Mouse (Mus musculus): ENCODE data around the gene Slc1a4.

Gene Slc1a4

DNA sequence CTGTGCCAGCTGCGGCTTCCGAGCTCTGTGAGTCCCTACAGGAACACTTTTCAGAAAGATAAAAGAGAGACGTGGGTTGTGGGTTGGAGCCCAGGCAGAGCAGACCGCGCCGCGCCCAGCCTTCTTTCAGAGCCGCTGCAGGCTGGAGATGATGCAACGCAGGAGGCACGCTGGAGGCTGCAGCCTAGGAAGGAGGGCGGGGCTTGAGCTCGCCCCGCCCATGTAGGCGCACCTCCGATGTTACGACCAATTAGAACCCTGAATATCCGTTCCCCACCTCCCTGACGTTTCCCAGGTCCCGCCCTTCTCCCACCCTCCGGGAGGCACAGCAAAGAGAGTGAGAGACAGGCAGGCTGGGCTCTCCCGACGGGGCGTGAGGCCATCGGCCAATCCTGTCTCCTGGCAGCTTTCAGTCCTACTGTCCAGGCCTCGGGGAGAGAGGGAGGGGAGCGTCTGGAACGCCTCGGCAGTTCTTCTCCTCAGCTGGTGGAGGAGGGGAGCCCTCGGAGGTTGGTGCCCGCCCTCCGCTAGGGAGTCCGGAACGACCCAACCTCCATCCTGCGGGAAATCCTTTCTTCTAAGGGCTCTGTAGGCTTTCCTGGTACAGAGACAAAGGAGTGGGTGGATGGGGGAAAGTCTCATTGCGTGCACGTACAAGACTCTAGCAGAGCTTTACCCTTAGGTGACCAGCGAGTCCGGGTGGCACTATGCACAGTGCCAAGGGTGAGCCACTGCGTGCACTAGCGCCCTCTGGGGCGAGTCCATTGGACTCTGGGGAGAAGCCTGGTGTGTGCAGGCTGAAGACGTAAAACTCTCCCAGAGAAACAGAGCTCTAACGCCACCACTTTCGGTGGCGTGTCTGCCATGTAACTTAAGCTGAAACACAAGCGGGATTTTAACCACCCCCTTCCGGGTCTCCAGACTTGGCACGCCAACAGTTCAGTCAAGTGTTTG, at the start of gene Slc1a4:
Gene Slc1a4 (minus strand): TSS at position 153 of the 954 bp plus-strand sequence.
- DNase-seq (ENCODE audit: low read depth, low spot score): peak; percentile 98

DNA sequence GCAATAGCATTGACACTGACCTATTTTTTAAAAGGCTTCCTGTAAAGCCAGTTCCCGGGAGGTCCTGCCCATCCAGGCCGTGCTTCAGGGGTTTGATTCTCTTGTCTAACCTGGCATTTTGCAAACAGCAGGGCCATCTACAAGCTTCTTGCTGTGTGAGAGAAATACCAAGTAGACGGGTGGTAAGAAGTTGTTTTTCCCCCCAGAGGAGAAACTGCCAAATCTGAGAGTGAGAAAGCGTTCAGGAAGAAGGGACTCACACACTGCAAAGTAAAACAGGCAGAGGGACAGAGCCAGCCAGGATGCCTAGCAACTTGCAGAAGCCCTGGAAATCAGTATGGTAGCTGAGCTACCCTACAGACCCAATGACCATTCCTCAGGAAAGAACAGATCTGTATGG, 47.6 kb upstream of the Slc1a4 start:
- DNase-seq (ENCODE audit: low read depth, low spot score): no peak

DNA sequence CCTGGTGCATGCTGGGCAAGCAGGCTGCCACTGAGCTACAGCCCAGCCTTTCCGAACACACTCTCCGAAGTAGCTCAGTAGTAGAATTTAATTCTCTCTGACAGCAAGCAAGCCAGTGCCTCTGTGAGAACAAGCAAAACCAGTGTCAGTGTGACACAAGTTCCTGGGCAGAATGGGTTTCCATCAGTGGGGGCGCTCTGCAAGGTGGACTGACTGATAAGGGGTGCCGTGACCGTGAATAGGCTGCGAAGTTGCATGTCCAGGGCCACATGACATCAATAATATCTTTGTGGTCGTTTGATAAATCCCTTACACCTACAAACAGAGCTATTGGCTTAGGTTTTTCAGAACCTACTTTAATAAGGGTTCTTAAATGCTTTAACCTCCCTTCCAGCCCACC, 44.1 kb upstream of the Slc1a4 start:
- no peak for DNase-seq (ENCODE audit: low read depth, low spot score)

DNA sequence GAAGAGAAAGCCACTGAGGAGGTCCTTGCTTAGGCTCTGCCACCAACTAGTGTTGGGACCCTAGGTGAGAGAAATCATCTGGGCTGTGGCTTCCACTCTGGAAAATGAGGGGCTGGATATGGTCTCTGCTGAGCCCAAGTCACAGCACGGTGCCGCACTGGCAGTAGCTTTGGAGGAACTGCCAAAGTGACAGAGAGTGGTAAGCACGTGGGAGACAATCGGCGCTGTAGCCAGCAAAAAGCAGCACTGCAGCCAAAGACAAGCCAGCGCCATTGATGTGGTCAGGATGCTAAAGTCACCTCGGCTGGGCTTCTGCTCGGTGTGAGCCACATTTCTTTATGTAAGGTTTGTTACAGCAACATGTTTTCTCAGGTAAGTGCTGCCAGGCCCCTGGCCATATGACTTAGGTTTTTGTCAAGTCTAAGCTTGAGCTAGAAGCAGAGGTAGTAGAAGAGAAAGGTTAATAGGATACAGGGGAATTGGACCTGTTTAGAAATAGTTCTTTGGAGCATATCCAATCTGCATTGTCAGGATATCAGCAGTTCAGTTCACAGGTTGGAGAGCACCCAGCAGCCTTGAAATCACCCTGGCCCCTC, 40.2 kb upstream of the Slc1a4 start:
- DNase-seq (ENCODE audit: low read depth, low spot score): no peak

DNA sequence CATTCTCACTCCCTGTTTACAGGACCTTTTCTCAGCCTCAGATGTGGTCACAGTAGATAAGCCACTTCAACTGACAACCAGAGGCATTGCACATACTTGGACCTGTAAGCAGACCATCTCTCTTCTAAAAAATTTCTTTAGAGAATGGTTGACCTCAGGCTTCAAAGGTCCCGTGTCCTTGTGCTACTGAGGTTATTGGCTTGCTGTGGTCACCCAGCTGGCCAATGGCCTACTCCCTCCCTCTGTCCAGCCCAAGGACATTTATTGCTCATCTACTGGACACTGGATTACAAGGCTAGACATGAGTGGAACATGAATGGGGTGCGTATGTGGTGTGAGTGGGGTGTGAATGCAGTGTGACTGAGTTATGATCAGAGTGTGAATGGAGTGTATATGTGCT, 38.0 kb upstream of the Slc1a4 start:
- DNase-seq (ENCODE audit: low read depth, low spot score): no peak

DNA sequence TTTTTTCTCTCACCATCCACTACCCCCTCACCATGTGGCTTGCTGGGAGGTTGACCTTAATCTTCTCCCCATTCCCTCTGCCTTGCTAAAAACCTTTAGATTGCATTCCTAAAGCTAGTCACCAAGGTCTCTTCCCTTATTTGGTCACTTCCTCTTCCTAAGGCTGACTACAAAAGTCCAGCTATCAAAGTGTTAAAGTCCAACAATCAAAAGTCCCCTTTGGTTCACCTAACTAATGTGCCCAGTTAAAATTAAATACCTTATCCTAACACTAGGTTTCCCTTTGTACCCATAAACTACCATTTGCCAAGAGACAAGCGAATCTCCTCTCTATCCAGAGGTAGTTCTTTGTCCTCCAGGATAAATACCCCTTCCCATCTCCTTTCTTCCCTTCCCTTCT, 33.9 kb upstream of the Slc1a4 start:
- DNase-seq (ENCODE audit: low read depth, low spot score): no peak

DNA sequence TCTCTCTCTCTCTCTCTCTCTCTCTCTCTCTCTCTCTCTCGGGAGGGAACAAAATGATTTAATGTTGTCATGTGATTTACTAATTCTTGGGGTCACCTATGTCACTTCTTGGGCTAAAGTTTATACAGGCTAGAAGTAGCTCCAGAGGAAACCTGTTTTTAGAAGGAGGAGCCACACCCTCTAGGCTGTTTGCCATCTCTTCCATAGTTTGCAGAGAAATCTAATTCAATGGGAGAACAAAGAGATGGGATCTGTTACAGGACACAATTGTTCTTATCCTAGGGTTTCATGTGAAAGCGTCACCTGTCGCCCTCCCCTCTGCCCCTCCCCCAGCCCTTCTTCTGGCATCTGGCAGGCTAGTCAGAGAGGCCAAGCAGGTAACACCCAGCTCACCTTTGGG, 28.8 kb upstream of the Slc1a4 start:
- DNase-seq (ENCODE audit: low read depth, low spot score): no peak

DNA sequence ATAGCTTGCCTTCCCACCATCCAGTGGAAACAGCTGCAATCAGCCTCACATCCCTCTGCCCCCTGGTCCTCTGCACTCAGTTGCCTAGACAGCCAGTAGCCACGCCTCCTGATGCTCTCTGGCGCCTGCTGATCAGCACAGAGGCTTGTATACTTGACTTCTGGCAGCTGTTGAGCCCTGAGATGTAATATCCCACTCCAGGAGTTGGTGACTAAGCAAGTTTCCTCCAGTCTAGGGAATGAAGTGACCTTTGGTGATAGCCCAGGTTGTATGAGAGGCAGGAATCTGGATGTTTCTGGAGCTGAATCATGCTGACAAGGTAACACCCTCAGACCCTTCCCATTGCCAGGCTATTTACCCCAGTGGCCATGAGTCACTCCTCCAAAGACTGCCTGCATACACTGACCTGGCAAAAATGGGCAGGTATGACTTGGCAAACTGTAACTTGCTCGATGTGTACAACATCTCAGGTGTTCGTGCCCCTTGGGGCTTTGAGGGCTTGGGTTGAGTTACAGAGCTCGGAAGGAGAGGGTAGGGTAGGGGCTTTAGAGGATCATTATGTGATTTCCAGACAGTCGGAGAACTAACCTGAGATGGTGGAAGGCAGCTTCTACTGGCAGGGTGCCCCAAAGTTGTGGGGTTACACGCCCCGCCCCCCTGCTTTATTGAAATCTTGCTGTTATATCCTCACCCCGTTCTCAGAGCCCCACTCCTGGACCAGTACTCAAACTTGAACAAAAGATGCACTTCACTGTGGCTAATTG, 25.4 kb upstream of the Slc1a4 start:
- peak; percentile 63 for DNase-seq (ENCODE audit: low read depth, low spot score)

DNA sequence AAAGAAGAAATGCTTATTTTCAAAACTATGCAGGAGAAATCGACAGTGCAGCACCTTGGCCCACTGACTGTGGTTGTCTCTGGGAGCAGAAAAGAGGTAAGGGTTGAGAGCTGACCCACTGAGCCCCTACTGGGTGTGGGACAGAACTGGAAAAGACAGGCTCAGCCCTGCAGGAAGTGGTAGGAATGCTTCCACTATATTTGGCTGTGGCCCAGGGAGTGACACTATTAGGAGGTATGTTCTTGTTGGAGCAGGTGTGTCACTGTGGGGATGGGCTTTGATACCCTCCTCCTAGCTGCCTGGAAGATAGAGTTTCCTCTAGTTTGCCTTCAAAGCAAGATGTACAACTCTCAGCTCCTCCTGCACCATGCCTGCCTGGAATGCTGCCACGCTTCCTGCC, 16.0 kb upstream of the Slc1a4 start:
- DNase-seq (ENCODE audit: low read depth, low spot score): peak; percentile 59

DNA sequence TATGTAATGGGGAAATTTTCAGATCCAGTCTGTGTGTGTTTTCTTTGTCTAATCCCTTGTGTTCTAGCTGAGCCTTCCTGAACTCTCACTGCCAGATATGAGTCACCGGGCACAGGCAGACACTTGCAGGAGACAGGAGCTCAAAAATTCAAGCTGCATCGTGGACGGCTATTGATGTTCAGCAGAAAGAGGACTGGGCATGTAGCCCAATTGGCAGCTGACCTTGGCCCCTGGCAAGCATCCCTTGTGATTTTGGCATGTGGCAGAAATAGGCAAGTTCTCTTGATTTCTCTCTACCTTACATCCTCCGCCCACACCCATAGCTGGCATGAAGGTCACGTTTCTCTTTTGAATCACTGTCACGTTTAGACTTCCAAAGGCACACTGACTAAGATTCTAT, 15.0 kb upstream of the Slc1a4 start:
- peak; percentile 96 for DNase-seq (ENCODE audit: low read depth, low spot score)

DNA sequence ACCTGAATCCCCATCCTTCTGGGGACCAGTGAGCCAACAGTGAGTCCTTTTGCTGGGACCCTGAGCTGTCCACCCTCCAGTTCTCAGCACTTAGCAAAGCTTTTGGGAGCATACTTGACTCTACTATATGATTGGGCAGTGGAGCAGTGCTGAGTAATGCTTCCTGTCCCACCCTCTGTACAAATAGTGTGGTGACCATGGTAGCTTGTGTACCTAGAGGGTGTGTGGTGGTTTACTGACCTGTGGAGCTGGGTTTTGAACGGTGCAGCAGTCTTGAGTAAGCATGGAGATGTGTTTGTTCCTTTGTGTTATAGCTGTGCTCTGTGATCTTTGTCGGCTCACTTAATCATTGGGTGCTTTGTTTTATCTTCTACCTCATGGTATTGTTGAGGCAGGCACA, 13.9 kb upstream of the Slc1a4 start:
- no peak for DNase-seq (ENCODE audit: low read depth, low spot score)

DNA sequence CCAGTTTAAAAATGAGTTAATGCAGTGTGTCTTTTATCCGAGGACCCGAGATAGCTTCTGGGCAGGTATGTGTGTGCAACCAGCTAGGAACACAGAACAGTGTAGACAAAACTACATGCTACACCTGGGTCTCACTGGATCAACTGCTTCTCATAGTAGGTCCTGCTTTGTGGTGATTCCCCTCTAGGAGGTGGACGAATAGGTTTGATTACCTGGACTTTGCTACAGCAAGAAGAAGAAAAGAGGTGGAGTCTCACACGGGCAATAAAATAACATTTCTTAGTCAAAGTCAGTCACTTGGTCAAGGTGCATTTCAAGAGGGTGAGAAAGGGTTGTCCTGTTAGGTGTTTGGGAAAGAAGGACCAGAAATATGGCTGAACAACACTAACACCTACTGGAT, 11.4 kb upstream of the Slc1a4 start:
- no peak for DNase-seq (ENCODE audit: low read depth, low spot score)

DNA sequence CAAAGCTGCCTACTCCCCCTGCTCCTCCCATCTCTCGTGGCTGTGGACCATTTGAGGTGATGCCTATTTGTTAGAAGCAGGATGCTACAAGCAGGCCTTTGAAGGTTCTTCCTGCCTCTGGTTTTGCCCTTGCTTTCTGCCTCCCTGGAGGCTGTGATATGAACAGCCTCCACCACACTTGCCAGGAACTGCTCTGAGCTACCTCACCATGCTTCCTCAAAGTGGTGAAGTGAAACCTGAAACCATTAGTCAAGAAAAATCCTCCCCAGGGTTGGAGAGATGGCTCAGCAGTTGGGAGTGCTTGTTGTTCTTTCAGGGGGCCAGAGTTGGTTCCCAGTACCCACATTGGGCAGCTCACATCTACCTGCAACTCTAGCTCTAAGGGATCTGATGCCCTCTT, 9.1 kb upstream of the Slc1a4 start:
- peak; percentile 58 for DNase-seq (ENCODE audit: low read depth, low spot score)

DNA sequence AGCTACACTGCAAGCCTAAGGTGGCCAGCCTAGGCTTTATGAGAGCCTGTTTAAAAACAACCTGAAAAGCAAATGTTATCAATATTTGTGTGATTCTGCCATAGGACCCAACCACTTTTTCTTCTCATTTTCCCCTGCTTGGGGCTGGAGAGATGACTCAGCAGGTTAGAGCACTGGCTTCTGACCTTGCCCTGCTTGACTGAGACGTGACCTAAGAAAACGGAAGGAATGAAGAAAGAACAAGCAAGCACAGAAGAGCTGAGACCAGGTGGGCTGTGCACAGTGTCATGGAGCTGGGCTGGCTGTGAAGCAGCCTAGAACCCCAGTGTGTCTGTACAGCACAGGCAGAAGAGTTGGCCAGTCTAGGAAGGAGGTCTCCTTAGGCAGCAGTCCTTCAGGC, 6.2 kb upstream of the Slc1a4 start:
- no peak for DNase-seq (ENCODE audit: low read depth, low spot score)

DNA sequence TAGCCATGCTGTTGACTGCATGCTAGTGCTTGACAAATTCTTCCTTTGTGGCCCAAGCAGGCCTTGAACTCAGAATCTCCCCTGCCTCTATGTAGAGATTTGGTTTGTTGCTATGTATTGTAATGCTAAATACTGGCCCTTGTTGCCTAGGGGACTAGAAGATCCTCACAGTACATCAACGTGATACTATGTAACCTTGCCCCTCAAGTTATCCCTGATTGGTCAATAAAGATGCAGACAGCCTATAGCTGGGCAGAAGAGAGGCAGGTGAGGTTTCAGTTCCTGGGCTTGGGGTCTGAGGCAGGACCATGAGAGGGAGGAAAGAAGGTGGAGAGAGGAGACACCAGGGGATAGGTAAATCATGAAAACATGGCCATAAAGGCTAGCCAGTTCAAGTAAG, 1.8 kb upstream of the Slc1a4 start:
- DNase-seq (ENCODE audit: low read depth, low spot score): no peak

DNA sequence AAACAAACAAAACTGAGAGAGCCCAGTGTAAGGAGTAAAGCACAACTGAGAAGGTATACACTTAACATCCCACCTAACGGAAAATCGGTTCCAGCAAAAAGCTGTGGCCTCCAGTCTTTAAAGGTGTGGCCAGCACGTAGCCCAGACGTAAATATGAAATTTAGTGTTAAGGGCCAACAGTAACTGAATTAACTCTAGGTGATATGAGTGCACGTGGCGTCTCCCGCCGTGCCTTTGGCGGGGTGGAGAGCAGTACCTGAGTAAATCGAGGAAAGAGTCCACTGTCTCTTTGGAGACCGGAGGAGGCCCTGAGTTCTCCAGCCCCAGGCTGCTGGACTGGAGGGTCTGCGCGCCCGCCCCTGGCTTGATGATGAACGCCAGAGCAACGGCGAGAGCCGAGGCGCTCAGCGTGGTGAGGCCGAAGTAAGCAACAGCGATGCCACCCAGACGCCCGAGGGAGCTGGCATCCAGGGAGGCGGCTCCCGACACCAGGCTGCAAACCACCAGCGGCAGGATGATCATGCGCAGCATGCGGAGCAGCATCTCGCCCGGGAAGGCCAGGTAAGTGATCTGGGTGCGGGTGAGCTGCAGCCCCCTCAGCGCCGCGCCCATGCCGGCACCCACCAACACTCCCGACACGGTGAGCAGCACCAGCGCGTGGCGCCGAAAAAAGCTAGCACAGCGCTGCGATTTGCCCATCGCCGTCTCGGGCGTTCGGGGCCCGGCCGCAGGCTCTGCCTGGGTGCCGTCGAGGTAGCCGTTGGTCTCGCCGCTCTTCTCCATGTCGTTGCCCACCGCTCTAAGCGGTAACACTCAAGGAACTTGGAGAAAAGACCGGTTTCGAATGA, 599 bp downstream of the Slc1a4 start:
- peak; percentile 36 for DNase-seq (ENCODE audit: low read depth, low spot score)

DNA sequence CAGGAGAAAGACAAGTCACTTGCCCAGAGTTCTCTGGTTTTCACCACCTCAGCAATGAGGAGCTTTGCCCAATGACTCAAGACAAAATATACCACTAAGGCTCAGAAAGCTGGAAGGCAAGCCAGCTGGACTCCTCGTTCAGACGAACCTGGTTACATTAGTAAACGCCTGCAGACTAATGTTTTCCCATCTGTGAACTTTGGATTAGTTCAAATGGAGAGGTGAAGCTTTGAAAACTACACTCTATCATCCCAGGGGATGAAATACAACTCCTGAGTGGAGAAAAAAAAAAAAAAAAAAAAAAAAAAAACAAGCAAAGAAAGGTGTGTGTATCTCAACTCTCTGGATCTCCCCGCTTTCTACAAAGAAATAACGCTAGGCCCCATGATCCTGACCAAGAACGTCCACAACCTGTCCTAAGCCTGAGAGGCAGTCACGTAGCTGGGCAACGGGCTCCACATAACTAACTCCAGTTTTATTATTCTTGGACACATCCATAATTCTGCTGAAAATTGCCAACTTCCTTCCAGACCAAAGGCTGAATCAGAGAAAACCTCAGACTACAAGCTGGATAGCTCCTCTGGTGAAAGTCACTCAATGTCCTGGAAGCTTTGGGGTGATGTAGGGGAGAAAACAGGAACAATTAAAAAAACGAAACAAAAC, 1.4 kb downstream of the Slc1a4 start:
- DNase-seq (ENCODE audit: low read depth, low spot score): peak; percentile 67

DNA sequence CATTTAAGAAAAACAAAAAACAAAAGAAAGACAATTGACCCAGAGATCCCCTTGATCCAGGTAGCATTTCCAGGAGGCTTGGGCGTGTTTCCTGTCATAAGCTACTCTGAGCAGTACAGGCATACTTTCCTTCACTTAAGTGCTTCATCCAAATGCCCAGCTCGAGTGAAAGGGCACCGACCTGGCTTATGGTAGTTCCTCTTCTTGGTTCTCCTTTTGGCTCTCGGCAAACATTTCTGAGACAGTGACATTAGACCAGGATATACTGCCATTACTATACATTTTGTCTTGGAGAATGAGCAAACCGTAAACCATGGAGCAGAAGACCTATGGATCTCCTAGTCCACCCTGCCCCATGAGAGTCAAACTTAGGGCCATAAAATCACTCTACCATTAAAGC, 2.8 kb downstream of the Slc1a4 start:
- DNase-seq (ENCODE audit: low read depth, low spot score): no peak

DNA sequence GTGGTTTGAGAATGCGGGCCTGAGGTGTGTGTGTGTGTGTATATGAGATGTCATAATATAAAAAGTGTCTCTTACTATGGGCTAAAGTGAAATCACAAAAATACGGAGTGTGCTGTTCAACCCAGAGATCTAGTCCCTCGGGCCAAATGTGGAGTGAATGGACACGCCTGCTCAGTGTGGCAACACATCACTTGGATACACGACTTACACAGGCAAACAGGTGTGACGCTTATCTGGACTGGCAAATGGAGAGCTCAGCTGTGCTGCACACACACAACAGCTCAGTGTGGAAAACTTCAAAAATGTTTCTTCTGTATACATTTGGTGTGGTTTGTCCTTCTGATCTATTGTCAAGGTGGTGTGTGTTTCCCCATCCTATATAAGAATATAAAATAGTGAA, 3.7 kb downstream of the Slc1a4 start:
- DNase-seq (ENCODE audit: low read depth, low spot score): no peak

DNA sequence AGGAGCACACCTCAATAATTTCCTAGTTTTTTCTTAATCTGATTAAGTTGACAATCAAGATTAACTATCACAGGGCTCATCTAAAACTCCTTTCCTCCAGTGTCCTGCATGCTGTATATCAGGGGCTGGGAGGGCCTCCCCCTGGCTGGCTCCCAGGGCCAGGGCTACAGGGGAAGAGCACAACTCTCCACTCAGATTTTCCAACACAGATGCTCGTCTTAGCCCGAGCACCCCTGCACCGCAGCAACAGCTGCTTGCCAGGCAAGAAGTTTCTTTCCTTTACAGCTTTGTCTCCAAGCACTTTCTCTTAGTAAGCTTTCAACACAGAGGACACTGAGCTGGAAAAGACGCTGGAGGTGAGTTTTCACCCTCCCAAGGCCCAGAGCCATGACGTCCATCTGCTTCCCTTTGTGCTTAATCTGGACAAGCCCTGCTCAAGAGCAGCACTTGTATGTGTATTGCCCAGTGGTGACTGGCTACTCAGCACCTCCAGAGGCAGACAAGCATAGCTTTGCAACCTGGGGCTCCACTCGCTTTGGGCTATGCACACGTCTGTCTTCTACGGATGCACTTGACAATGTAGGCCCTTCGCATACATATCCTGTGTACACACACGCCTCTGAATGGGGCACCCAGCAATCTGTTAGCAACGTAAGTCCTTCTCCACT, 6.1 kb downstream of the Slc1a4 start:
- DNase-seq (ENCODE audit: low read depth, low spot score): no peak

Measured in 3T3-L1 (cell line).